Mouse (Mus musculus) liver, embryonic 11.5 days (tissue): ENCODE results near the gene Mgp. TPM values are rescaled to one million over a fixed set of nuclear protein-coding genes. Genes with fewer than 3 reads are reported as not detected.
"Not testable (repeated sequence)": the region's sequence is repeated elsewhere in the genome, so short reads cannot be mapped to it uniquely, and the experiment has no call there.

Experiments used
- ATAC-seq: fragments of 200-750 bp; cut with Nextera tagmentation; replicated peaks from 2 replicates; pipeline ENCODE4 v1.8.0; 2017; ENCODE audit warnings: moderate number of reproducible peaks, mild to moderate bottlenecking, moderate TSS enrichment, moderate library complexity; ENCODE audit not compliant: low FRiP score
- DNase-seq: peaks from one replicate; pipeline ENCODE4 v3.0.0-alpha.2; 2017; ENCODE audit warnings: low spot score
- H3K27ac ChIP-seq: fragments of 300-500 bp; sonication (generic); 2 replicates; pipeline ENCODE4 v1.5.1; 2014; ENCODE audit warnings: mild to moderate bottlenecking, low read depth, low read length, control low read depth
- H3K27me3 ChIP-seq: fragments of 300-500 bp; sonication (generic); replicated peaks from 2 replicates; pipeline ENCODE4 v1.6.1; 2014; ENCODE audit warnings: low read length, mixed read lengths; ENCODE audit not compliant: control insufficient read depth, insufficient read depth
- H3K36me3 ChIP-seq: fragments of 300-500 bp; sonication (generic); 2 replicates; pipeline ENCODE4 v1.6.1; 2014; ENCODE audit warnings: mild to moderate bottlenecking, low read length, moderate library complexity, mixed read lengths; ENCODE audit not compliant: control insufficient read depth, insufficient read depth
- H3K4me1 ChIP-seq: fragments of 300-500 bp; sonication (generic); replicated peaks from 2 replicates; pipeline ENCODE4 v1.6.1; 2014; ENCODE audit warnings: low read length, mixed read lengths; ENCODE audit not compliant: control insufficient read depth, insufficient read depth
- H3K4me2 ChIP-seq: fragments of 300-500 bp; sonication (generic); 2 replicates; pipeline ENCODE4 v1.6.1; 2014; ENCODE audit warnings: mild to moderate bottlenecking, control low read depth, moderate library complexity
- H3K4me3 ChIP-seq: fragments of 300-500 bp; sonication (generic); 2 replicates; pipeline ENCODE4 v1.5.1; 2014; ENCODE audit warnings: low read depth, low read length, control low read depth
- H3K9ac ChIP-seq: fragments of 300-500 bp; sonication (generic); 2 replicates; pipeline ENCODE4 v1.6.1; 2014; ENCODE audit warnings: low read depth, low read length, control low read depth
- H3K9me3 ChIP-seq: fragments of 300-500 bp; sonication (generic); 2 replicates; pipeline ENCODE4 v1.6.1; 2016; ENCODE audit warnings: low read length, inconsistent platforms, mixed read lengths; ENCODE audit not compliant: control insufficient read depth
- WGBS: fragments of 180-500 bp; shearing (Covaris S2); extraction: QIAGEN DNeasy Blood & Tissue Kit; methylation state at CpG from one replicate; pipeline ENCODE4 v1.1.7; 2014; 5-methylcytosine and 5-hydroxymethylcytosine counted together
- polyA plus RNA-seq: library from polyadenylated mRNA; unstranded; fragments of >200 nt; fragmentation: Nextera tagmentation; extraction: Ambion mirVana; gene quantifications from 2 replicates; pipeline ENCODE4 v1.2.1, GENCODE M21; 2014

The Mgp gene
- polyA plus RNA-seq, 1 experiment from 2014 or later, result 8.2 TPM

GRCm38 (mm10) chr6:136889067-136889466, 13.4 kb upstream of the Mgp start:
- no peak for ATAC-seq
- no peak overlapping the region for H3K9ac ChIP-seq
- DNase-seq, result no peak

DNA sequence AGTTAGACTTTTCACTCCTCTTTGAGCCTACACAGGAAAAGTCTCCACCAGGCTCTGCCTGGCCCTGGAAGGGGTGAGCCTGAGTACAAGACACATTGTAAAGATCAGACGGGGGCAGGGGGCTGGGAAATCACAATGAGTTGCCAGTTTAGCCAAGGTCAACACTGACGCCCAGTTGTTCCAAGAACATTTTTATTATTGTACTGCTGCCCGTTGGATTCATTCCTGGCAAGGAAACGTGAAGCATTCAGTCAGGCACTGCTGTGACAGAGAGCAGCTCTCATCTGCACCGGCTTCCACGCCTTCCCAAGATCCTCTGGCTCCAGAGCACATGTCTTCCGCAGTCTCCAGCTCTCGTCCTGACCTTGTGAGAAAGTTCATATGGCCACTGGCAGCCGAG, 12.2 kb upstream of the Mgp start:
- H3K27me3 ChIP-seq, result no peaks in the 10 kb centered on the region
- H3K9me3 ChIP-seq, result no peaks in the 10 kb centered on the region
- DNase-seq, result no peak
- ATAC-seq, result no peak
- H3K36me3 ChIP-seq, result no peaks in the 10 kb centered on the region
- no peak overlapping the region for H3K27ac ChIP-seq
- H3K9ac ChIP-seq, result no peak overlapping the region
- 70% methylated on average over 9 of the region's 9 CpGs for WGBS
- peaks cover 2% of the 10 kb centered on the region; the same call in 1 of the 2 replicates for H3K4me1 ChIP-seq
- no peak overlapping the region for H3K4me2 ChIP-seq
- no peak overlapping the region for H3K4me3 ChIP-seq

More at GRCm38 (mm10) chr6:136889067-136889466, 13.4 kb upstream of the Mgp start:
- Histone ChIP-seq H3K4me1 (peaks cover 2% of the 10 kb centered on the region; the same call in 1 of the 2 replicates), H3K27ac (no peak overlapping the region), H3K36me3 (no peaks in the 10 kb centered on the region), H3K4me3 (no peak overlapping the region), H3K9me3 (no peaks in the 10 kb centered on the region), H3K4me2 (no peak overlapping the region), H3K27me3 (no peaks in the 10 kb centered on the region)
- 87% methylated on average over 6 of the region's 6 CpGs for WGBS

GRCm38 (mm10) chr6:136884766-136885165, 9.1 kb upstream of the Mgp start:
- H3K9me3 ChIP-seq, result not testable (repeated sequence)

GRCm38 (mm10) chr6:136883961-136884360, 8.3 kb upstream of the Mgp start:
- no peak for DNase-seq
- Histone ChIP-seq H3K36me3 (no peaks in the 10 kb centered on the region), H3K27me3 (no peaks in the 10 kb centered on the region), H3K4me1 (no peaks in the 10 kb centered on the region), H3K4me3 (no peak overlapping the region), H3K9me3 (no peaks in the 10 kb centered on the region), H3K4me2 (no peak overlapping the region), H3K27ac (no peak overlapping the region), H3K9ac (no peak overlapping the region)
- 92% methylated on average over 6 of the region's 6 CpGs for WGBS
- no peak for ATAC-seq

More at GRCm38 (mm10) chr6:136884766-136885165, 9.1 kb upstream of the Mgp start:
- H3K4me2 ChIP-seq, ATAC-seq, H3K27me3 ChIP-seq, H3K4me3 ChIP-seq, H3K9ac ChIP-seq, DNase-seq, H3K36me3 ChIP-seq, H3K27ac ChIP-seq, H3K4me1 ChIP-seq: not testable (repeated sequence)
- 23% methylated on average over 1 of the region's 1 CpGs for WGBS

DNA sequence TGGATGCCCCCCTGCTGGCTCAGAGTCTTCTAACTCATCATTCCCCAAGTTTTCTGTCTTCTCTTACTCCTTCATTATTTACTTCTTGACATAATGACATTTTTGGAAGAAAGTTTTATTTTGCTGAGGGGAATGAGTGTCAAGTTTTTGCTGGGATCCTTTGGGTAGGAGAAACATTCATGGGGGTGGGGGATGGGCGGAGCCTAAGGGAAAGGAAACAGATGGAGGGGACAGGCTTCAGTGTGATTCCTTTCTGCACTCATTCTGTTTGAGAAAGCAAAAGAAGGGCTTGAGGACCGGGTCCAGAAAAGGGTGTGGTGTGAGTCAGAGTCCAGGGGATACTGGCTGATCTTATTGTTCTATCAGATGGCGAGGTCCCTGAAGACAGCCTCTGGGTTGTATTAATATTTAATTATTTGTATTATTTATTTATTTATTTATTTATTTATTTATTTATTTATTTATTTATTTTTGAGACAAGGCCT, 7.8 kb upstream of the Mgp start:
- H3K27me3 ChIP-seq, result no peaks in the 10 kb centered on the region
- WGBS, result 75% methylated on average over 3 of the region's 3 CpGs
- H3K9ac ChIP-seq, result no peak overlapping the region
- no peak overlapping the region for H3K4me3 ChIP-seq
- no peaks in the 10 kb centered on the region for H3K4me1 ChIP-seq
- ATAC-seq (no peak), DNase-seq (no peak)
- no peaks in the 10 kb centered on the region for H3K9me3 ChIP-seq
- no peaks in the 10 kb centered on the region for H3K36me3 ChIP-seq
- no peak overlapping the region for H3K4me2 ChIP-seq
- H3K27ac ChIP-seq, result no peak overlapping the region

DNA sequence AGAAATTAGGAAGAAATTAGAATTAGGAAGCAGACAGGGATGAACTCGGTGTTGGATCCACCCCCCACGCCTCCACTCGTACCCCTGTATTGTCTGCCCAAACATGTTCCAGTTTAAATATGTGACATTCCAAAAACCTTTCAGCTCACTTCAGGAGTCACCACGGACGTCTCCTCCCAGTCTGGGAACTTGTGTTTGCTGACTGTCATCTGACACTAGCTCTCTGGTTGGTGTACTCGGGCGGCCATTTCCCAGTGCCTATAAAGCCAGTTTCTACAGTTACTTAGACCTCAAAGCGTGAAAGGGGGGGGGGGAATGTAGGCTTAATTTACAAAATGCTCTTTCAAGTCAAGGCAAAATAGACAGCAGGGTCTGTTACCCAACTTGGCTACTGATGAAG, 6.1 kb upstream of the Mgp start:
- no peaks in the 10 kb centered on the region for H3K9me3 ChIP-seq
- no peaks in the 10 kb centered on the region for H3K36me3 ChIP-seq
- H3K27ac ChIP-seq, result no peak overlapping the region
- H3K9ac ChIP-seq, result no peak overlapping the region
- no peak overlapping the region for H3K4me2 ChIP-seq
- H3K4me1 ChIP-seq, result no peaks in the 10 kb centered on the region
- ATAC-seq, result no peak
- H3K27me3 ChIP-seq, result no peaks in the 10 kb centered on the region
- WGBS, result 72% methylated on average over 8 of the region's 8 CpGs
- no peak overlapping the region for H3K4me3 ChIP-seq
- DNase-seq, result no peak

DNA sequence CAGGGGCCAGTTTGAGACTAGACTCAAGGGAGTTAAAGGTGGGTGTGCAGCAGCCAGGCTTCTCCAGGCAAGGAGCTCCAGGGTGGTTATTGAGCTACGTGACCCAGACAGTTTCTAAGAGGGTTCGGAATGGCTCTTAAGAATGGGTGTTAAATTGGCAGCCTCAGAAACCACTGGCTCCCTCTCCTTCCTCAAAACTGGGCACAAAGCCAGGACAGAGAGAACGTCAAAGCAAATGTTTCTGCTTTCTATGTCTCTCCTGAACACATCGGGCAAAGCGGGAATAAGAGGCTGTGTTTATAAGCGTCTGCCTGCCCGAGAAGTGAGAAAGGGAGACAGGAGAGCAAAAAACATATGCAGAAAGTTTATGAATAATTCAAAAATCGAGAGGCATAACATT, 1.0 kb downstream of the Mgp start:
- no peaks in the 10 kb centered on the region for H3K27me3 ChIP-seq
- ATAC-seq, result no peak
- WGBS, result 74% methylated on average over 8 of the region's 8 CpGs

GRCm38 (mm10) chr6:136868921-136869320, 6.7 kb downstream of the Mgp start:
- no peak overlapping the region for H3K4me3 ChIP-seq
- DNase-seq, result no peak
- no peaks in the 10 kb centered on the region for H3K9me3 ChIP-seq
- H3K4me1 ChIP-seq, result no peaks in the 10 kb centered on the region
- H3K4me2 ChIP-seq, result no peak overlapping the region
- WGBS, result 81% methylated on average over 5 of the region's 5 CpGs
- H3K27me3 ChIP-seq, result no peaks in the 10 kb centered on the region
- H3K9ac ChIP-seq, result no peak overlapping the region
- no peaks in the 10 kb centered on the region for H3K36me3 ChIP-seq
- H3K27ac ChIP-seq, result no peak overlapping the region
- ATAC-seq, result no peak

More for the DNA sequence above, 1.0 kb downstream of the Mgp start:
- H3K4me1 ChIP-seq, result no peaks in the 10 kb centered on the region
- H3K9me3 ChIP-seq, result no peaks in the 10 kb centered on the region
- DNase-seq, result no peak
- no peak overlapping the region for H3K4me3 ChIP-seq
- no peak overlapping the region for H3K9ac ChIP-seq
- no peak overlapping the region for H3K4me2 ChIP-seq
- H3K36me3 ChIP-seq, result no peaks in the 10 kb centered on the region
- H3K27ac ChIP-seq, result no peak overlapping the region

- DNase-seq (no peak), ATAC-seq (no peak)
- H3K4me1 ChIP-seq, result no peaks in the 10 kb centered on the region
- no peak overlapping the region for H3K4me3 ChIP-seq
- no peaks in the 10 kb centered on the region for H3K27me3 ChIP-seq
- H3K9ac ChIP-seq, result no peak overlapping the region
- H3K4me2 ChIP-seq, result no peak overlapping the region
- H3K36me3 ChIP-seq, result no peaks in the 10 kb centered on the region
- no peak overlapping the region for H3K27ac ChIP-seq
- H3K9me3 ChIP-seq, result no peaks in the 10 kb centered on the region
- 75% methylated on average over 4 of the region's 4 CpGs for WGBS
These were observed 9.5 kb downstream of the Mgp start for GRCm38 (mm10) chr6:136866150-136866549.
